Mouse (Mus musculus): Measurements from ENCODE around the gene Aff1.

DNA sequence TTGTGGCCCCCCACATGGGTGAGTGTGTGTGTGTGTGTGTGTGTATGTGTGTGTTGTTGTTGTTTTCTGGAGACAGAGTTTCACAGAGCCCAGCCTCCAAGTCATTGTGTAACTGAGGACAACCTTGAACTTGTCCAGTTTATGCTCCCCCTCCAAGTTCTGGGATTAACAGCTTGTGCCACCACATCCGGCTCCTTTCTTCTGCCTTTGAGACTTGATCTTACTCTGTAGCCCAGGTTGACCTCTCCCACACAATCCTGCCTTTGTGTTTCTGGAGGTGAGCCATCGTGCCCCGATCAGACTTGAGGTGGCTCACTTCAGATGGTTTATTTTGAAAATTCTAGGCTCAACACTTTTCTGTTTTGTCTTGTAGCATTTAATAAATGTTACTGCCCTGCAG is 10.3 kb upstream of the Aff1 start:
- TF ChIP-seq CTCF (IDR thresholded peaks at IDR 0.05; ENCODE audit: borderline replicate concordance, extremely low read depth, insufficient read depth, insufficient read length) (no peak), POLR2A (IDR thresholded peaks at IDR 0.05; ENCODE audit: borderline replicate concordance, extremely low read depth, insufficient read depth, insufficient read length, poor library complexity, severe bottlenecking) (no peak)

All from brain, embryonic 14.5 days (tissue).